In genomic region chr2:77313846-77314245, GRCm38 (mm10) we compare ENCODE assay signal across 13 mouse cellular contexts.
"Had no signal": no experiment of that assay in that cellular context is flagged by ENCODE, and none has a peak within 500 bp of the region (broad histone marks: within the 10 kb centered on the region; RNA-seq: fewer than 3 reads in every experiment).

No protein-coding gene starts in this region.

- H3K27ac ChIP-seq: kidney, embryonic 15.5 days; left cerebral cortex, adult 2 months; limb, embryonic 15.5 days; liver, embryonic 12.5 days; midbrain, embryonic 10.5 days; neural tube, embryonic 12.5 days had no signal

- DNase-seq: kidney, postnatal 14 days; lung, embryonic 14.5 days; lung, postnatal 10 days; lung, postnatal 4 days; midbrain, embryonic 14.5 days; spleen, adult 18-20 months; thymus, postnatal 4 days had no signal

- H3K4me3 ChIP-seq: kidney, embryonic 15.5 days; left cerebral cortex, adult 2 months; limb, embryonic 15.5 days; liver, embryonic 12.5 days; midbrain, embryonic 10.5 days; neural tube, embryonic 12.5 days had no signal
